Mouse (Mus musculus): ENCODE measurements around the gene Slc9a8.
A peak's percentile ranks its signal among the peaks of the same experiment; 100 is the strongest.

GRCm38 (mm10) chr2:167519606-167520252 is 98.2 kb downstream of the Slc9a8 start:
- TF ChIP-seq CTCF (IDR thresholded peaks at IDR 0.05 in 2 of 3, conservative IDR thresholded peaks at IDR 0.05 in 1 of 3; ENCODE audit: control insufficient read depth in 1 of 3, insufficient read depth in 1 of 3, low read depth in 2 of 3, low read length in 3 of 3, poor library complexity in 1 of 3, severe bottlenecking in 1 of 3) = peak; percentile 61 to 65 (median 63)
- peak; percentile 55 for TF ChIP-seq SMC3 (IDR thresholded peaks at IDR 0.05; ENCODE audit: low read depth, low read length)
- TF ChIP-seq MAZ (IDR thresholded peaks at IDR 0.05; ENCODE audit: low read depth, low read length) = no peak
- no peak for TF ChIP-seq ZMIZ1 (IDR thresholded peaks at IDR 0.05; ENCODE audit: low read depth, low read length)
